Mouse (Mus musculus) forebrain, postnatal 0 days (tissue): ENCODE measurements around the gene Aox4. TPM values are rescaled to one million over a fixed set of nuclear protein-coding genes. Genes with fewer than 3 reads are reported as not detected.

ENCODE experiments used
- ATAC-seq: fragments of 200-750 bp; cut with Nextera tagmentation; 2 replicates; pipeline ENCODE4 v1.8.0; 2017; ENCODE audit warnings: mild to moderate bottlenecking, moderate library complexity
- DNase-seq: peaks from one replicate; pipeline ENCODE4 v3.0.0-alpha.2; 2015
- H3K27ac ChIP-seq: fragments of 300-500 bp; sonication (generic); 2 replicates; pipeline ENCODE4 v1.5.1; 2014; ENCODE audit warnings: low read depth, mild to moderate bottlenecking, antibody characterized with exemption, low read length, moderate library complexity, mixed read lengths
- H3K27me3 ChIP-seq: fragments of 300-500 bp; sonication (generic); 2 replicates; pipeline ENCODE4 v1.6.1; 2014; ENCODE audit warnings: mild to moderate bottlenecking, low read length, mixed read lengths; ENCODE audit not compliant: insufficient read depth
- H3K36me3 ChIP-seq: fragments of 300-500 bp; sonication (generic); 2 replicates; pipeline ENCODE4 v1.6.1; 2014; ENCODE audit warnings: mild to moderate bottlenecking, moderate library complexity; ENCODE audit not compliant: insufficient read depth
- H3K4me1 ChIP-seq: fragments of 300-500 bp; sonication (generic); 2 replicates; pipeline ENCODE4 v1.6.1; 2014; ENCODE audit warnings: antibody characterized with exemption; ENCODE audit not compliant: insufficient read depth
- H3K4me2 ChIP-seq: fragments of 300-500 bp; sonication (generic); 2 replicates; pipeline ENCODE4 v1.6.1; 2014; ENCODE audit warnings: low read depth, mild to moderate bottlenecking, moderate library complexity
- H3K4me3 ChIP-seq: fragments of 300-500 bp; sonication (generic); 2 replicates; pipeline ENCODE4 v1.5.1; 2014; ENCODE audit warnings: low read depth, low read length, mixed read lengths
- H3K9ac ChIP-seq: fragments of 300-500 bp; sonication (generic); 2 replicates; pipeline ENCODE4 v1.6.1; 2014; ENCODE audit warnings: mild to moderate bottlenecking
- H3K9me3 ChIP-seq: fragments of 300-500 bp; sonication (generic); 2 replicates; pipeline ENCODE4 v1.6.1; 2016; ENCODE audit warnings: low read length
- CTCF ChIP-seq: sonication (generic); IDR thresholded peaks from 2 replicates; pipeline ENCODE4 v1.5.1; 2016; ENCODE audit warnings: antibody characterized with exemption, control low read depth, low read depth
- WGBS: fragments of 180-500 bp; shearing (Covaris S2); extraction: QIAGEN DNeasy Blood & Tissue Kit; methylation state at CpG from one replicate; pipeline ENCODE4 v1.1.7; 2014; 5-methylcytosine and 5-hydroxymethylcytosine counted together
- polyA plus RNA-seq: library from polyadenylated mRNA; unstranded; fragments of >200 nt; fragmentation: Nextera tagmentation; extraction: Ambion mirVana; gene quantifications from 2 replicates; pipeline ENCODE4 v1.2.1, GENCODE M21; 2015
- total RNA-seq: library from RNA; depleted of rRNA; stranded (reverse); fragments of >200 nt; gene quantifications from 2 replicates; pipeline ENCODE4 v1.2.3, GENCODE M21; 2014

The Aox4 gene
- total and polyA plus RNA-seq, 2 experiments from 2014 or later: 0.95 to 1.2 TPM

DNA sequence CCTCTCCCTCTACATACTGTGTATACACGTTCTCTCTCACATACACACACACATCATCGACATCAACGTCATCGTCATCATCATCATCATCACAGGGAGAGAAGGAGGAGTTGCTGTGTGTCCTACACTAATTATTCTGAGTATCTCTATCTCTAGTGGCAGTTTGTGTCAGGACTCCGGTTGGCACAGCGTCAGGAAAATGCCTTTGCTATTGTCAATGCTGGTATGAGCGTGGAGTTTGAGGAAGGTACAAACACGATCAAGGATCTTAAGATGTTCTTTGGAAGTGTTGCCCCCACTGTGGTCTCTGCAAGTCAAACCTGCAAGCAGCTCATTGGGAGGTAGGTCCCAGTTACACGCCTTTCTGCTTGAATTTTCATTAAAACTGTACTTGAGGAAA, 28.8 kb downstream of the Aox4 start:
- H3K9ac ChIP-seq: no peak overlapping the region
- no peaks in the 10 kb centered on the region for H3K9me3 ChIP-seq
- H3K4me2 ChIP-seq: no peak overlapping the region
- DNase-seq (no peak), ATAC-seq (no peak)
- no peaks in the 10 kb centered on the region for H3K27me3 ChIP-seq
- no peak overlapping the region for H3K27ac ChIP-seq
- no peaks in the 10 kb centered on the region for H3K4me1 ChIP-seq
- TF ChIP-seq CTCF: no peak
- 92% methylated on average over 9 of the region's 9 CpGs for WGBS
- no peak overlapping the region for H3K4me3 ChIP-seq
- H3K36me3 ChIP-seq: no peaks in the 10 kb centered on the region

- Histone ChIP-seq H3K9ac (no peak overlapping the region), H3K36me3 (no peaks in the 10 kb centered on the region), H3K4me2 (no peak overlapping the region), H3K4me1 (no peaks in the 10 kb centered on the region), H3K27ac (no peak overlapping the region), H3K4me3 (no peak overlapping the region), H3K27me3 (no peaks in the 10 kb centered on the region), H3K9me3 (no peaks in the 10 kb centered on the region)
- TF ChIP-seq CTCF: 0 out of 2 replicates have a peak, but pooled peaks have one; percentile 13
- 76% methylated on average over 6 of the region's 6 CpGs for WGBS
- ATAC-seq: no peak
- DNase-seq: no peak
These were observed 30.1 kb downstream of the Aox4 start for GRCm38 (mm10) chr1:58240347-58240746.

DNA sequence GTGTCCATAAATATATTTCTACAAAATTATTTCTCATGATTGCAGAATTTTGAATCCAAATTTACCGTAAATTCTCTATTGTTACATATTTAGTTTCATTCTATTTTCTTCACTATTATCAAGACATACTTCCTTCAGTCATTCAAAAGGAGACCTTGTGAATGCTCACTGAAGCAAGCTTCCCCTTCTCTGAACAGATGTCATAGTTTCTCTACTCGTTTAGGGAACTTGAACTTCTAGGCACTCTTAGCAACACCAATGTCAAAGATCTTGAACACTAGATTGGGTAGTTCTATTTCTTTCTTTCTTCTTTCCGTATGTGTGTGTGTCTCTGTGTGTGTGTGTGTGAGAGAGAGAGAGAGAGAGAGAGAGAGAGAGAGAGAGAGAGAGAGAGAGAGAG, 34.3 kb downstream of the Aox4 start:
- Histone ChIP-seq H3K27ac (no peak overlapping the region), H3K4me1 (no peaks in the 10 kb centered on the region), H3K36me3 (no peaks in the 10 kb centered on the region), H3K9ac (no peak overlapping the region), H3K9me3 (no peaks in the 10 kb centered on the region), H3K4me3 (no peak overlapping the region), H3K27me3 (no peaks in the 10 kb centered on the region), H3K4me2 (no peak overlapping the region)
- WGBS: 77% methylated on average over 3 of the region's 3 CpGs
- no peak for ATAC-seq
- no peak for DNase-seq
- TF ChIP-seq CTCF: no peak

DNA sequence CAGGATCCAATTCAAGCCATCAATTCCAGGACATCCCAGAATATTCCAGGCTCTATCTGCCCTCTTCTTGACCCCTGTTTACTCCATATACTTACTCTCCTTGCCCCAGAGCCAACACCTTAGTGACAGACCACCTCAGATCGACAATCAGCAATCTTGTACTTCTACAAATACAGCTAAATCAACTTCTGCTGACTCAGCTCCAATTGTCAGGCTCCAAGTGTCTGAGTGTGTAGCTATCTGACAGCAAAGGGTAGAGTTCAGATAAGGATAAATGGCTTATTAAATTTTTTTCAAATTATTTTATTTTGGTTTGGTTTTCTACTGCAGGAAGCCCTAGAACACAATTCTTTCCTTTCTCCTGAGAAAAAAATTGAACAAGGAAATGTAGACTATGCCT, 38.3 kb downstream of the Aox4 start:
- H3K4me3 ChIP-seq: no peak overlapping the region
- ATAC-seq (no peak), DNase-seq (no peak)
- H3K9me3 ChIP-seq: no peaks in the 10 kb centered on the region
- no peak for TF ChIP-seq CTCF
- no peak overlapping the region for H3K9ac ChIP-seq
- 80% methylated on average over 1 of the region's 1 CpGs for WGBS
- no peaks in the 10 kb centered on the region for H3K27me3 ChIP-seq
- H3K4me2 ChIP-seq: no peak overlapping the region
- no peaks in the 10 kb centered on the region for H3K4me1 ChIP-seq
- no peak overlapping the region for H3K27ac ChIP-seq
- no peaks in the 10 kb centered on the region for H3K36me3 ChIP-seq

DNA sequence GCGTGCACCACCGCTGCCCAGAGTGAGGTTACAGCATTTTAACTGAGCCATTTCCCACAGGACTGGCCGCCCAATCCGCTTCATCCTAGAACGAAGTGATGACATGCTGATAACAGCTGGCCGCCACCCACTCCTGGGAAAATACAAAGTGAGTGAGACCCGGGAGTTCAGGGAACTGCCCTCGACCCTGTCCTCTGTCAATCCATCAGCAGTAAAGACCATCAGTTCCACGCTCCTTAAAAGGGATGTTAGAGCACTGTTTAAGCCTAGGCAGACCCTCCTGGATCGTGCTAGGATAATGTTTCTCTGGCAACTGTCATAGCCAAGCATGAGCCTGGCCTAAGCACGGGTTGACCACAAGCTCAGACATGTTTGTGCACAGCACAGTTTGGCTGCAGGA, 43.3 kb downstream of the Aox4 start:
- Histone ChIP-seq H3K27me3 (no peaks in the 10 kb centered on the region), H3K4me2 (no peak overlapping the region), H3K9me3 (no peaks in the 10 kb centered on the region), H3K9ac (no peak overlapping the region), H3K27ac (no peak overlapping the region), H3K4me1 (no peaks in the 10 kb centered on the region), H3K36me3 (no peaks in the 10 kb centered on the region), H3K4me3 (no peak overlapping the region)
- ATAC-seq: no peak
- no peak for TF ChIP-seq CTCF
- no peak for DNase-seq
- WGBS: 88% methylated on average over 11 of the region's 11 CpGs

DNA sequence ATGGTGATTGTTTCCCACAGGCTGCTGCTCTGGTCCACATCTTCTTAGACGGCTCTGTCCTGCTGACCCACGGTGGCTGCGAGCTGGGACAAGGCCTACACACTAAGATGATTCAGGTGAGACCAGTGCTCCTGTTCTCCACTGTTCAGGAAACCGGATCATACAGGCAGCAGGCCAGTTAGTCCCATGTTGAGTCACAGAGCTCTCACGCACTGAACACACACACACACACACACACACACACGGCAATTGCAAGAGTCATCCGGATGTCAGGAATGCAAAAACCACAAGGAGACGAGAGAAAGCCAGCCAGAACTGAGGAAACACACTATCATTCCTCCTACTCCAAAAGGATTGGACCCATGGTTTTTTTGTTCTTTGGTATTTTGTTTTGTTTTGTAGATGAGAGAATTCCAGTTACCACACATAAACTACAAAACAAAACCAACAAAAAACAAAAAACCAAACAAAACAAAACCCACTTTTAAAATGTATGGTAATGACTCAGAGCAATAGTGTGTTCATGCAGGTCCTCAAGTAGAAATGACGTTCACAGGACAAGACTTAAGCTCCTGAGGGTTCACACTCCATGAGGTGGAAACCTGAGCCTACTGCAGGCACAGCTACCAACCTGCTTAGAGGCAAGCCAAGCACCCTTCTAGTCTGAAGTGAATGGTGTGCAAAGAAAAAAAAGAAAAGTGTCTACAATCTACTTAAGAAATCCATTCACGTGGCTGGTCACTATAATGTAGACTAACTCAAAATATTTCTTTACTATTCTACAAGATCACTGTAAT, 47.2 kb downstream of the Aox4 start:
- no peaks in the 10 kb centered on the region for H3K27me3 ChIP-seq
- no peaks in the 10 kb centered on the region for H3K4me1 ChIP-seq
- H3K4me3 ChIP-seq: no peak overlapping the region
- no peak overlapping the region for H3K4me2 ChIP-seq
- H3K9ac ChIP-seq: no peak overlapping the region
- DNase-seq (no peak), ATAC-seq (no peak)
- H3K9me3 ChIP-seq: no peaks in the 10 kb centered on the region
- H3K36me3 ChIP-seq: no peaks in the 10 kb centered on the region
- H3K27ac ChIP-seq: no peak overlapping the region
- WGBS: 80% methylated on average over 10 of the region's 10 CpGs
- no peak for TF ChIP-seq CTCF

GRCm38 (mm10) chr1:58260311-58260710, 50.1 kb downstream of the Aox4 start:
- WGBS: 82% methylated on average over 3 of the region's 3 CpGs
- H3K9me3 ChIP-seq: no peaks in the 10 kb centered on the region
- H3K27ac ChIP-seq: no peak overlapping the region
- no peak overlapping the region for H3K4me3 ChIP-seq
- H3K9ac ChIP-seq: no peak overlapping the region
- TF ChIP-seq CTCF: no peak
- no peaks in the 10 kb centered on the region for H3K27me3 ChIP-seq
- no peak for DNase-seq
- H3K4me1 ChIP-seq: no peaks in the 10 kb centered on the region
- H3K36me3 ChIP-seq: no peaks in the 10 kb centered on the region
- ATAC-seq: no peak
- H3K4me2 ChIP-seq: no peak overlapping the region
